Mouse (Mus musculus): ENCODE data around the gene Mical1. TPM values are rescaled to one million over a fixed set of nuclear protein-coding genes. Genes with fewer than 3 reads are reported as not detected.

The Mical1 gene
- total and polyA plus RNA-seq, 3 experiments: 9.6 to 20.3 (median 11.0) TPM

DNA sequence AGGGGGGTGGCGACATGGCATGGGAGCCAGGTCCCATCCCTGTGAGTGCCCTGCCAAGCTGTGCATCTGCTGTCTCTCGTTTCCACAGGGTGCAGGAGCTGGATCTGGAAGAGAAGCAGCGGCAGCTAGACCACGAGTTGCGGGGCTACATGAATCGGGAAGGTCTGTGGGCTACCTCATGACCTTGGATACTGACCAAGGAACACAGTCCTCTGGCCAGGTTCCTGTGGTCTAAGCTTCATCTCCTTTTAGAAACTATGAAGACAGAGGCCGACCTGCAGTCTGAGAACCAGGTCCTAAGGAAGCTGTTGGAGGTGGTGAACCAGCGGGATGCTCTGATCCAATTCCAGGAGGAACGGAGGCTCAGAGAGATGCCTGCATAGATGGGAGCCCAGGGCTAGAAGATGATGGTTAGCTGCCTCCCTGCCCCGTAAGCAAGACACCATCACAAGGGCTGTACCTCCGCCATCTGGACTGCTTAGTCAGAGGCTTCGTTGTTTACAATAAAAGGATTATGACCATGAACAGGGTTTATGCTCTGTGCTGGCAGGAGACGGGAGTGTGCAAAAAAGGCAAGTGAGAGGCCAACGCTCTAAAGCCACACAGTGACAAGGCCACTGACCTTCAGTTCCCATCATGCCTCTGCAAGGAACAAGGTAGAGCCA lies 10.5 kb downstream of the Mical1 start:
- WGBS: 75% methylated on average over 14 of the region's 14 CpGs
- intact Hi-C loops (cut with DNase I): no loop called here
- Histone ChIP-seq H3K36me3 (ENCODE audit: control insufficient read depth, insufficient read depth, low read length) (no peaks in the 10 kb centered on the region), H3K79me2 (replicated peaks; ENCODE audit: control insufficient read depth, insufficient read depth, low read length) (no peaks in the 10 kb centered on the region; the same call in 1 of the 2 replicates), H3K4me1 (ENCODE audit: control insufficient read depth, insufficient read depth, low read length) (peaks cover 7% of the 10 kb centered on the region), H3K27me3 (ENCODE audit: control insufficient read depth, insufficient read depth, low read length) (no peaks in the 10 kb centered on the region), H3K27ac (no peak overlapping the region), H3K9ac (ENCODE audit: low read depth, low read length) (no peak overlapping the region), H3K4me3 (no peak overlapping the region)
- no peak for DNase-seq
- no peak for TF ChIP-seq POLR2A (IDR thresholded peaks at IDR 0.05; ENCODE audit: insufficient read depth, low read depth, low read length)

DNA sequence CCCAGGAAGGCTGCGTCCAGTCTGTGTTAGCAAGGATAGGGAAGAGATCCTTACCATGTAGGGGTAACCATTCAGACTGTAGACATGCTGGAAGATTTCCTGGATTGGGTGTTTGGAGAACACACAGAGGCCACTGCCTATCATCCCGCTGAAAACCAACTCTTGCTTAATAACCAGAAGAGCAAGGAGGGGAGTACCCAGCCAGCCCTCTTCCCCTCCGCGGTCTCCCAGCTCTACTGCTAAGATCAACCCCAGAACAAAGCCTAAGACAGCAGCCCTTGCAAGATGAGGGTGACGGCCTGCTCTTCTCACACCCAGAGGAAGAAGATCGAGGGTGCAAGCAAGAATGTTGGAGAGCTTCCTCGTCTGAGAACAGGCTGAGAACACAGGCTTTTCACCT lies 12.8 kb downstream of the Mical1 start:
- intact Hi-C loops (cut with DNase I): no loop called here
- TF ChIP-seq POLR2A (IDR thresholded peaks at IDR 0.05; ENCODE audit: insufficient read depth, low read depth, low read length) (no peak), CTCF (IDR thresholded peaks at IDR 0.05) (no peak), EP300 (IDR thresholded peaks at IDR 0.05; ENCODE audit: insufficient read depth, low read depth, low read length) (no peak)
- 22% methylated on average over 7 of the region's 7 CpGs for WGBS
- no peak for DNase-seq
- H3K4me3 ChIP-seq: peak overlapping the region; percentile 75
- H3K27me3 ChIP-seq (ENCODE audit: control insufficient read depth, insufficient read depth, low read length): no peaks in the 10 kb centered on the region
- no peaks in the 10 kb centered on the region; the same call in 1 of the 2 replicates for H3K79me2 ChIP-seq (replicated peaks; ENCODE audit: control insufficient read depth, insufficient read depth, low read length)
- H3K36me3 ChIP-seq (ENCODE audit: control insufficient read depth, insufficient read depth, low read length): no peaks in the 10 kb centered on the region
- no peak overlapping the region for H3K27ac ChIP-seq
- peak overlapping the region; percentile 78 for H3K9ac ChIP-seq (ENCODE audit: low read depth, low read length)
- H3K4me1 ChIP-seq (ENCODE audit: control insufficient read depth, insufficient read depth, low read length): peaks cover 7% of the 10 kb centered on the region

DNA sequence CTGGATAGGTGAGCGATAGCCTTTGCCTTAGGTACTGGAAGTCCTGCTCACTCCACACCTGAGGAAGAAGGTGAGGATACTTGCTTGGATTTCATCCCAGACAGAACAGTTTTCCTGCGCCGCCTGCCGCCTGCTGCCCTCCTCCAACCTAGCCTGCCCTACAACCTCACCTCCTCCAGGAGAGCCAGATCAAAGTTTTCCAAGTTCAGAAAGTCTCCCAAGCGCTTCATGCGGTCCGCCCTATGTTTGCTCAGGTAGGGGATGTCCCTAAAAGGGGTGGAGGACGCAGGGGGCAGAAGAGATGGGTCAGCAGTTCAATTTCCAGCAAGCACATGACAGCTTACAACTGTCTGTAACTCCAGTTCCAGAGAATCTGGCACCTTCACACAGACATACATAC lies 13.2 kb downstream of the Mical1 start:
- H3K27ac ChIP-seq: peak overlapping the region; percentile 87
- peak overlapping the region; percentile 78 for H3K9ac ChIP-seq (ENCODE audit: low read depth, low read length)
- H3K79me2 ChIP-seq (replicated peaks; ENCODE audit: control insufficient read depth, insufficient read depth, low read length): no peaks in the 10 kb centered on the region; the same call in 1 of the 2 replicates
- intact Hi-C loops (cut with DNase I): no loop called here
- TF ChIP-seq EP300 (IDR thresholded peaks at IDR 0.05; ENCODE audit: insufficient read depth, low read depth, low read length): no peak
- peak; percentile 37; the same call in 1 of the 2 replicates for TF ChIP-seq CTCF (IDR thresholded peaks at IDR 0.05)
- no peaks in the 10 kb centered on the region for H3K36me3 ChIP-seq (ENCODE audit: control insufficient read depth, insufficient read depth, low read length)
- H3K4me1 ChIP-seq (ENCODE audit: control insufficient read depth, insufficient read depth, low read length): peaks cover 7% of the 10 kb centered on the region
- peak in 1 of 2 experiments; percentile 26 for DNase-seq
- 20% methylated on average over 8 of the region's 8 CpGs for WGBS
- H3K4me3 ChIP-seq: peak overlapping the region; percentile 75
- no peaks in the 10 kb centered on the region for H3K27me3 ChIP-seq (ENCODE audit: control insufficient read depth, insufficient read depth, low read length)

DNA sequence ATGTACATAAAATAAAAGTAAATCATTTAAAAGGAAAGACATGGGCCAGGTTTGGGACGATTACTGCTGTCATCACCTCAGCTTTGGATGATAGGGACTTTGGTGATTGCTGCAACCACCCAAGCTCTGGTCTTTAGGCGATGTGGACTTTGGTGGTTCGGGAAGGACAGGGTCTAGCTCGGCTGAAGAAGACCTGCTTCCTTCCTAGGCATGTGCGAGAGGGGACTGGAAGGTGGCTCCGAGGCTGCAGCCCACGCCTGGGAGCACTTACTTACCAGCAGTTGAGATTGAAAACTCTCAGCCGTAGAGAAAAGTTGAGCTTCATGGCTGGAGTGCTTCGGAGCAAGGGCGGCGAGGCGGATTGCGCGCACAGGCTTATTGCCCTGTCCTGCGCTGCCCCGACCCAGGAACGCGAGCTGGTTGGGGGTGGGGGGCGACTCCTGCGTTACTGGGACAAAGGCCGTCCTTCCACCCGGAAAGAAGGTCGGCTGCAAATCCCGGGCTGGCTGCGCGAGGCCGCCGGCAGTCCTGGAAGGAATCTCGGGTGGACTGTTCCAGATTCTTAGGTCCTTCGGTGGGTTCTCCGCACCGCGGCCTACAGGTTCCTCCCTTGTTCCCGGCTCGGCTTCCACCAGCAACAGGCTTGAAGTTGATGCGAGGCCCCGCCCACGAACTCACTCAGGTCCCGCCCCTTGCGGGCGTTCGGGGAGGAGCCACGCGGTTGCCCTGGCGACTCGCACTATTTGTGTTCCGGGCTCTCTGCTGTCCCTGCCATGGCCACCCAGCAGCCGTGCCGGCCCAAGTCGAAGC lies 13.8 kb downstream of the Mical1 start, which contains the start of the genes Smpd2 and Ppil6:
TSS of gene Smpd2 (minus strand) at position 662 of the 810 bp plus-strand sequence.
TSS of gene Ppil6 (plus strand) at position 732 of the 810 bp plus-strand sequence.
- H3K4me1 ChIP-seq (ENCODE audit: control insufficient read depth, insufficient read depth, low read length): peaks cover 7% of the 10 kb centered on the region
- H3K36me3 ChIP-seq (ENCODE audit: control insufficient read depth, insufficient read depth, low read length): no peaks in the 10 kb centered on the region
- TF ChIP-seq CTCF (IDR thresholded peaks at IDR 0.05) (peak; percentile 25), EP300 (IDR thresholded peaks at IDR 0.05; ENCODE audit: insufficient read depth, low read depth, low read length) (no peak), POLR2A (IDR thresholded peaks at IDR 0.05; ENCODE audit: insufficient read depth, low read depth, low read length) (peak; percentile 87)
- under 1% methylated on average over 50 of the region's 50 CpGs for WGBS
- H3K27me3 ChIP-seq (ENCODE audit: control insufficient read depth, insufficient read depth, low read length): no peaks in the 10 kb centered on the region
- intact Hi-C loops (cut with DNase I): loop anchor here (1.0 kb wide), 1 partner anchor 40 kb away; the partner anchor contains the start of gene Zbtb24
- peak within 1 kb of the TSS; percentile 87 for H3K27ac ChIP-seq
- no peaks in the 10 kb centered on the region; the same call in 1 of the 2 replicates for H3K79me2 ChIP-seq (replicated peaks; ENCODE audit: control insufficient read depth, insufficient read depth, low read length)
- peak within 1 kb of the TSS; percentile 75 for H3K4me3 ChIP-seq
- H3K9ac ChIP-seq (ENCODE audit: low read depth, low read length): peak within 1 kb of the TSS; percentile 78
- DNase-seq: peak; percentile 96 to 98

DNA sequence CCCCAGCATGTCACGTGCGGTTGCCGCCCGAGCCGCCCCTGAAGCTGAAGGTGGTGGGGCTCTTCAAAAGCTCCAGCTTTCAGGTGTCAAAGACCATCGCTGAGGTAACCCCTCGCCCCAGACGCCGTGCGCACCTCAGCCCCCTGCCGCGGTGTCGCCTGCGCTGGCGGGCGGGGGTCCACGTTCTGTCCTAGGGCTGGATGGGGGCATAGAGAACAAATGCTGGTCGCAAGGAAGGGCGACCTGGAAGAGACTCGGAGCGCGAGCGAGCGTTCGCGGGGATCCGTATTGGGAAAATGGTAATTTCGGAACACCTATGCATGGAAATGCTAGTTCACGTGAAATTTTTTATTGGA lies 14.4 kb downstream of the Mical1 start:
- intact Hi-C loops (cut with DNase I): loop anchor here (1.0 kb wide), 1 partner anchor 40 kb away; the partner anchor contains the start of gene Zbtb24
- Histone ChIP-seq H3K27me3 (ENCODE audit: control insufficient read depth, insufficient read depth, low read length) (no peaks in the 10 kb centered on the region), H3K36me3 (ENCODE audit: control insufficient read depth, insufficient read depth, low read length) (no peaks in the 10 kb centered on the region), H3K79me2 (replicated peaks; ENCODE audit: control insufficient read depth, insufficient read depth, low read length) (no peaks in the 10 kb centered on the region; the same call in 1 of the 2 replicates), H3K4me1 (ENCODE audit: control insufficient read depth, insufficient read depth, low read length) (peaks cover 7% of the 10 kb centered on the region), H3K4me3 (peak overlapping the region; percentile 75), H3K27ac (peak overlapping the region; percentile 4; the same call in 1 of the 2 replicates), H3K9ac (ENCODE audit: low read depth, low read length) (peak overlapping the region; percentile 68)
- 2% methylated on average over 29 of the region's 29 CpGs for WGBS
- DNase-seq: no peak
- TF ChIP-seq CTCF (IDR thresholded peaks at IDR 0.05) (no peak), POLR2A (IDR thresholded peaks at IDR 0.05; ENCODE audit: insufficient read depth, low read depth, low read length) (no peak), EP300 (IDR thresholded peaks at IDR 0.05; ENCODE audit: insufficient read depth, low read depth, low read length) (no peak)
